Mouse (Mus musculus) urinary bladder, postnatal 0 days (tissue): ENCODE results near the gene Tgif2. TPM values are rescaled to one million over a fixed set of nuclear protein-coding genes. Genes with fewer than 3 reads are reported as not detected.

Source experiments
- polyA plus RNA-seq: library from polyadenylated mRNA; unstranded; fragments of >200 nt; fragmentation: Nextera tagmentation; extraction: Ambion mirVana; gene quantifications from 2 replicates; pipeline ENCODE4 v1.2.1, GENCODE M21; 2015

Gene Tgif2
- 9.8 and 10.8 TPM in 2 replicates for polyA plus RNA-seq

GRCm38 (mm10) chr2:156839319-156840191 is at the start of gene Tgif2:
Tgif2 (plus strand) TSS chr2:156840007.

GRCm38 (mm10) chr2:156857835-156858234 is 18.0 kb downstream of the Tgif2 start, which contains the start of gene 4930518I15Rik:
4930518I15Rik (minus strand) TSS chr2:156857946.

GRCm38 (mm10) chr2:156862772-156863486 is 23.1 kb downstream of the Tgif2 start, which contains the start of gene Rab5if:
Rab5if (plus strand) TSS chr2:156863128.

GRCm38 (mm10) chr2:156887017-156887416 is 47.2 kb downstream of the Tgif2 start, which contains the start of gene Sla2:
Sla2 (minus strand) TSS chr2:156887192.

Other genes starting within 250 kb of the Tgif2 start
- 68.8 and 84.3 TPM in 2 replicates for gene Dlgap4, start 226.3 kb upstream of the Tgif2 start, polyA plus RNA-seq
- 8,101 and 8,339 TPM in 2 replicates for gene Myl9, start 64.6 kb upstream of the Tgif2 start, polyA plus RNA-seq
- gene 4930518I15Rik, start 17.9 kb downstream of the Tgif2 start, polyA plus RNA-seq, result 3.1 and 3.8 TPM in 2 replicates
- 202 and 206 TPM in 2 replicates for gene Rab5if, start 23.1 kb downstream of the Tgif2 start, polyA plus RNA-seq
- 0.08 and 0.22 TPM in 2 replicates for gene Sla2, start 47.2 kb downstream of the Tgif2 start, polyA plus RNA-seq
- gene Ndrg3, start 152.0 kb downstream of the Tgif2 start, polyA plus RNA-seq, result 20.1 and 20.9 TPM in 2 replicates
- gene Dsn1, start 167.1 kb downstream of the Tgif2 start, polyA plus RNA-seq, result 11.0 and 13.2 TPM in 2 replicates
- gene Soga1, start 239.2 kb downstream of the Tgif2 start, polyA plus RNA-seq, result 2.3 and 2.4 TPM in 2 replicates
- not detected in 2 replicates for gene Tldc2, start 247.0 kb downstream of the Tgif2 start, polyA plus RNA-seq